In the genomic region with DNA sequence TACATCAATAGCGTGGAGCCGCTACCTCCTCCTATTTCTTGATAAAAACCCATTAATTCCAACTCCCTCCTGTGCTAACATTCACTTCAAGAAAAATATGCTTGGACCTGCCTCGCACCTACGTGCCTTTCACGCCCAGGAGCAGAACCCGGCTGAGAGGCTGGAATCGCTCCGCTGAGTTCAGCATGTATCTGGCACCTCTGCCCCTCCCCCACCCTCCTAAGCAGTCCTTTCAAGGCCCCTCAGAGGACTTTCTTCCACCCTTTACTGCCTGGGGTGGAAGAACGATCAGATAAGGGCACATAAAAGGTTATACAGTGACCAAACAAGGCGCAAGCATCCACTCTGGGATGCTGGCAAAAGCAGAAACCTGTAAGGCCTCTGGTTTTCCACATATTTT, we compare ENCODE assay signal across 8 mouse cellular contexts. TPM values are rescaled to one million over a fixed set of nuclear protein-coding genes. Genes with fewer than 3 reads are reported as not detected.
DNase-seq lines count a peak whose midpoint lies in the region; ATAC-seq lines count a peak whose summit lies in the region.

No protein-coding gene starts in this region.

- no peaks in the 10 kb centered on the region for H3K36me3 ChIP-seq in forebrain, embryonic 10.5 days (replicated peaks)
- H3K36me3 ChIP-seq in forebrain, embryonic 16.5 days (ENCODE audit: control insufficient read depth, insufficient read depth), result no peaks in the 10 kb centered on the region
- H3K36me3 ChIP-seq in lung, embryonic 16.5 days (ENCODE audit: control insufficient read depth, insufficient read depth, low read length), result no peaks in the 10 kb centered on the region
- H3K36me3 ChIP-seq in limb, embryonic 11.5 days (ENCODE audit: control insufficient read depth, insufficient read depth, low read length), result no peaks in the 10 kb centered on the region

- WGBS in forebrain, embryonic 10.5 days, result 10% methylated on average over 10 of the region's 10 CpGs
- WGBS in forebrain, embryonic 16.5 days, result 6% methylated on average over 10 of the region's 10 CpGs
- 5% methylated on average over 10 of the region's 10 CpGs for WGBS in lung, embryonic 16.5 days
- 2% methylated on average over 10 of the region's 10 CpGs for WGBS in limb, embryonic 11.5 days

- no peak overlapping the region for H3K27ac ChIP-seq in forebrain, embryonic 10.5 days
- no peak overlapping the region for H3K27ac ChIP-seq in forebrain, embryonic 16.5 days (ENCODE audit: low read length)
- no peak overlapping the region for H3K27ac ChIP-seq in lung, embryonic 16.5 days (ENCODE audit: low read length)
- H3K27ac ChIP-seq in limb, embryonic 11.5 days (replicated peaks; ENCODE audit: low read depth, low read length), result no peak overlapping the region

- H3K4me2 ChIP-seq in forebrain, embryonic 16.5 days (ENCODE audit: low read length), result no peak overlapping the region
- 0 out of 2 replicates have a peak overlapping the region, but pooled peaks have one; percentile 17 for H3K4me2 ChIP-seq in lung, embryonic 16.5 days (ENCODE audit: low read depth, low read length)
- peak overlapping the region; percentile 22; the same call in 1 of the 2 replicates for H3K4me2 ChIP-seq in limb, embryonic 11.5 days (ENCODE audit: low read depth, severe bottlenecking)

- H3K4me3 ChIP-seq in forebrain, embryonic 10.5 days, result peak overlapping the region; percentile 10; the same call in 1 of the 2 replicates
- H3K4me3 ChIP-seq in forebrain, embryonic 16.5 days (replicated peaks; ENCODE audit: low read length), result no peak overlapping the region
- H3K4me3 ChIP-seq in lung, embryonic 16.5 days (ENCODE audit: low read length), result no peak overlapping the region
- no peak overlapping the region for H3K4me3 ChIP-seq in limb, embryonic 11.5 days (ENCODE audit: low read depth, low read length)

- H3K9me3 ChIP-seq in forebrain, embryonic 10.5 days, result no peaks in the 10 kb centered on the region
- H3K9me3 ChIP-seq in forebrain, embryonic 16.5 days (ENCODE audit: control insufficient read depth, low read length), result no peaks in the 10 kb centered on the region
- no peaks in the 10 kb centered on the region for H3K9me3 ChIP-seq in lung, embryonic 16.5 days (ENCODE audit: control insufficient read depth, low read length)
- H3K9me3 ChIP-seq in limb, embryonic 11.5 days (ENCODE audit: control insufficient read depth, low read length), result no peaks in the 10 kb centered on the region

- ATAC-seq in forebrain, embryonic 16.5 days, result no peak; the same call in 1 of the 2 replicates
- ATAC-seq in lung, embryonic 16.5 days (ENCODE audit: low read depth), result peak; percentile 71; the same call in 1 of the 2 replicates
- ATAC-seq in limb, embryonic 11.5 days (ENCODE audit: insufficient number of reproducible peaks, low FRiP score, low TSS enrichment, low read depth), result no peak

- H3K9ac ChIP-seq in forebrain, embryonic 16.5 days (replicated peaks; ENCODE audit: low read depth, low read length), result no peak overlapping the region
- H3K9ac ChIP-seq in lung, embryonic 16.5 days (ENCODE audit: low read length), result no peak overlapping the region
- no peak overlapping the region for H3K9ac ChIP-seq in limb, embryonic 11.5 days (ENCODE audit: low read length)

- peaks cover 11% of the 10 kb centered on the region; the same call in 1 of the 2 replicates for H3K27me3 ChIP-seq in forebrain, embryonic 10.5 days (ENCODE audit: poor library complexity, severe bottlenecking)
- H3K27me3 ChIP-seq in forebrain, embryonic 16.5 days (replicated peaks; ENCODE audit: control insufficient read depth, insufficient read depth, low read length), result no peaks in the 10 kb centered on the region
- H3K27me3 ChIP-seq in lung, embryonic 16.5 days (ENCODE audit: control insufficient read depth, insufficient read depth, low read depth, low read length), result no peaks in the 10 kb centered on the region
- no peaks in the 10 kb centered on the region for H3K27me3 ChIP-seq in limb, embryonic 11.5 days (ENCODE audit: control insufficient read depth, insufficient read depth, low read length)

- DNase-seq in forebrain, embryonic 10.5 days (ENCODE audit: extremely low spot score, low spot score), result peak; percentile 27
- no peak for DNase-seq in lung, adult 18-20 months
- peak; percentile 41 for DNase-seq in limb, embryonic 11.5 days (ENCODE audit: low spot score)
- no peak for DNase-seq in gastrocnemius, adult 8-10 months (ENCODE audit: low spot score in 2 of 2)
- DNase-seq in frontal cortex, postnatal 25 days (ENCODE audit: low spot score in 2 of 2), result no peak
- no peak for DNase-seq in lung, postnatal 36 days

- H3K4me1 ChIP-seq in forebrain, embryonic 10.5 days, result peaks cover 12% of the 10 kb centered on the region
- no peaks in the 10 kb centered on the region for H3K4me1 ChIP-seq in forebrain, embryonic 16.5 days (replicated peaks; ENCODE audit: control insufficient read depth, insufficient read depth, low read length)
- peaks cover 4% of the 10 kb centered on the region; the same call in 1 of the 2 replicates for H3K4me1 ChIP-seq in lung, embryonic 16.5 days (replicated peaks; ENCODE audit: control insufficient read depth, insufficient read depth, low read length)
- 0 out of 2 replicates have a peak, but pooled peaks cover 6% of the 10 kb centered on the region for H3K4me1 ChIP-seq in limb, embryonic 11.5 days (ENCODE audit: control insufficient read depth, insufficient read depth, low read length)

RNA-seq across cellular contexts. Expression of a gene that starts 26.4 kb away (rescaled TPM):
- 3.3 TPM in 2 replicates for polyA plus RNA-seq in forebrain, embryonic 10.5 days (2016; fragmentation: Nextera tagmentation; extraction: Ambion mirVana)
- polyA plus RNA-seq in forebrain, embryonic 16.5 days (2015; fragmentation: Nextera tagmentation; extraction: Ambion mirVana), result 0.27 and 0.30 TPM in 2 replicates
- 0.29 and 0.39 TPM in 2 replicates for polyA plus RNA-seq in lung, embryonic 16.5 days (2015; fragmentation: Nextera tagmentation; extraction: Ambion mirVana)
- polyA plus RNA-seq in limb, embryonic 11.5 days (2014; fragmentation: Nextera tagmentation; extraction: Ambion mirVana), result 0.03 and 0.07 TPM in 2 replicates
- not detected for total RNA-seq in gastrocnemius, adult 8-10 months (2022)

RNA-seq across cellular contexts. Expression of a gene that starts 34.7 kb away (rescaled TPM):
- polyA plus RNA-seq in forebrain, embryonic 10.5 days (2016; fragmentation: Nextera tagmentation; extraction: Ambion mirVana), result 14.5 and 15.6 TPM in 2 replicates
- polyA plus RNA-seq in forebrain, embryonic 16.5 days (2015; fragmentation: Nextera tagmentation; extraction: Ambion mirVana), result 19.6 and 22.7 TPM in 2 replicates
- polyA plus RNA-seq in lung, embryonic 16.5 days (2015; fragmentation: Nextera tagmentation; extraction: Ambion mirVana), result 18.3 and 19.7 TPM in 2 replicates
- 17.4 and 20.7 TPM in 2 replicates for polyA plus RNA-seq in limb, embryonic 11.5 days (2014; fragmentation: Nextera tagmentation; extraction: Ambion mirVana)
- total RNA-seq in gastrocnemius, adult 8-10 months (2022), result 1 to 10 TPM; 2.9 to 3.4 (median 3.2) TPM

RNA-seq across cellular contexts. Expression of a gene that starts 57.7 kb away (rescaled TPM):
- polyA plus RNA-seq in forebrain, embryonic 10.5 days (2016; fragmentation: Nextera tagmentation; extraction: Ambion mirVana), result 0.11 and 0.21 TPM in 2 replicates
- polyA plus RNA-seq in forebrain, embryonic 16.5 days (2015; fragmentation: Nextera tagmentation; extraction: Ambion mirVana), result 0.12 TPM in 1 of 2 replicates, not detected in the other
- polyA plus RNA-seq in lung, embryonic 16.5 days (2015; fragmentation: Nextera tagmentation; extraction: Ambion mirVana), result 1.8 and 2.9 TPM in 2 replicates
- 2.7 and 3.5 TPM in 2 replicates for polyA plus RNA-seq in limb, embryonic 11.5 days (2014; fragmentation: Nextera tagmentation; extraction: Ambion mirVana)
- total RNA-seq in gastrocnemius, adult 8-10 months (2022), result 100 to 1,000 TPM; 595 to 639 (median 634) TPM

Comparison
In these comparisons a context has a peak if more than half of its experiments do, and no peak if none do; other contexts are left out.
1. DNase-seq: peak in forebrain, embryonic 10.5 days (single experiment) and limb, embryonic 11.5 days (single experiment); none in lung, adult 18-20 months (0 of 2), gastrocnemius, adult 8-10 months (0 of 2), frontal cortex, postnatal 25 days (0 of 2) and lung, postnatal 36 days (single experiment).